Mouse (Mus musculus) lung, postnatal 0 days (tissue): ENCODE data around the gene Arnt2.

ENCODE experiments used
- CTCF ChIP-seq: IDR thresholded peaks from 2 replicates; pipeline ENCODE4 v1.5.1; 2016; ENCODE audit warnings: antibody characterized with exemption, mild to moderate bottlenecking
- EP300 ChIP-seq: IDR thresholded peaks from 2 replicates; pipeline ENCODE4 v1.6.1; 2016; ENCODE audit warnings: antibody characterized with exemption, mild to moderate bottlenecking, control low read depth

DNA sequence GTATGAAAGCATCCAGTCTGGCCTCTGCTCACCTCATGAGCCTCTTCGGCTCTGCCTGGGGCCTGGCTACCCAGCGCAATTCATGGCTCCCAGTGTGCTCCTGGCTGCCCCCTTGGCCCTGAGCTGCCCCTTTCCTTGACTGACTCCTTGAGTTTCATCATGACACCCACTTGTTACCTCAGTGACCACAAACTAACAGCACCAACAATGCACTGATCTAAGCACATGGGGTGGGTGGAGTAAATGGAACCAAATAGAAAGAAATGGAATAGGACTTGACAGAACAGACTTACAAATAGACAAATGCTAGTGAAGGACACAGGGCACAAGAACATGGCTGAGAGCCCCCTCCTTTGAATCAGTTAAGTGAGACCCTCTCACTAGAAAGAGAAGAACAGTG is 95.2 kb downstream of the Arnt2 start:
- TF ChIP-seq CTCF (no peak), EP300 (no peak)
